In the genomic region with DNA sequence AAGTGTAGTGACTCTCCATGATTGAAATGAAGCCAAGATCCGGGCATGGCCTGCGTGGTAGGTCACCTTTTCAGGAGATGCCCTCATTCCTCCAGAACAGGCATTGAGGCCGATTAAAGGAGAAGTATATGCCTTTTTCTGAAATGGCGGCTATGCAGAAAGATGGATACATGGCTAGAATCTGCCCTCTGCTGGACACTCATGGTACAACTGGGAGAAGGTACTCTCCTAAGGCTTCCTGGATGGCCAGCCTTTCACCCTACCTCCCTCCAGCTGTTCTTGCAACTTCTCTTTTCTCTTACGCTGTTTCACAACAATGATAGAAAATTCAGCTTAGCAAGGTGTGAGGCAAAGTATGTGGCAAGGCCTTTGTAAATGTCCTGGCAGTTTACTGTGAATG, we compare ENCODE assay signal across 9 mouse cellular contexts. TPM values are rescaled to one million over a fixed set of nuclear protein-coding genes. Genes with fewer than 3 reads are reported as not detected.
A peak's percentile ranks its signal among the peaks of the same experiment; 100 is the strongest.
DNase-seq lines count a peak whose midpoint lies in the region; ATAC-seq and TF ChIP-seq lines count a peak whose summit lies in the region.
"Had no signal": no experiment of that assay in that cellular context is flagged by ENCODE, and none has a peak within 500 bp of the region (broad histone marks: within the 10 kb centered on the region; RNA-seq: fewer than 3 reads in every experiment).

No protein-coding gene starts in this region.

- no peaks in the 10 kb centered on the region for H3K27me3 ChIP-seq in liver, embryonic 14.5 days (ENCODE audit: control insufficient read depth, insufficient read depth, low read length)
- H3K27me3 ChIP-seq: lung, embryonic 15.5 days had no signal

- TF ChIP-seq EP300 in liver, embryonic 14.5 days (IDR thresholded peaks at IDR 0.05; ENCODE audit: low read depth), result no peak

- H3K9ac ChIP-seq in liver, embryonic 14.5 days (replicated peaks), result no peak overlapping the region
- H3K9ac ChIP-seq: lung, embryonic 15.5 days had no signal

- no peaks in the 10 kb centered on the region for H3K9me3 ChIP-seq in liver, embryonic 14.5 days (ENCODE audit: control insufficient read depth, low read length)
- H3K9me3 ChIP-seq: lung, embryonic 15.5 days had no signal

- H3K4me1 ChIP-seq in liver, embryonic 14.5 days (replicated peaks; ENCODE audit: control insufficient read depth in 2 of 2, insufficient read depth in 2 of 2, low read length in 1 of 2), result no peaks in the 10 kb centered on the region
- H3K4me1 ChIP-seq: lung, embryonic 15.5 days had no signal

- no peak for ATAC-seq in liver, embryonic 14.5 days (ENCODE audit: insufficient read depth)

- WGBS in liver, embryonic 14.5 days (ENCODE audit: insufficient replicate concordance), result 29% methylated on average over 5 of the region's 5 CpGs

- H3K27ac ChIP-seq in liver, embryonic 14.5 days, result no peak overlapping the region
- H3K27ac ChIP-seq: lung, embryonic 15.5 days had no signal

- no peaks in the 10 kb centered on the region for H3K36me3 ChIP-seq in liver, embryonic 14.5 days (replicated peaks; ENCODE audit: control insufficient read depth, insufficient read depth, low read depth)

- H3K4me2 ChIP-seq in liver, embryonic 14.5 days (ENCODE audit: low read depth), result no peak overlapping the region
- H3K4me2 ChIP-seq: lung, embryonic 15.5 days had no signal

- TF ChIP-seq CTCF in liver, embryonic 14.5 days (IDR thresholded peaks at IDR 0.05; ENCODE audit: low read depth), result peak; percentile 83

- no peak overlapping the region for H3K4me3 ChIP-seq in liver, embryonic 14.5 days (ENCODE audit: insufficient read depth in 1 of 2, low read depth in 2 of 2, low read length in 2 of 2)
- H3K4me3 ChIP-seq: lung, embryonic 15.5 days had no signal

- peak; percentile 78 for DNase-seq in CD4-positive helper T cell, adult 2 months (ENCODE audit: low read depth, low spot score)
- peak; percentile 37 for DNase-seq in Muller cell, postnatal 12 days (ENCODE audit: inconsistent ontology term)
- DNase-seq in cerebellum, postnatal 10 days, result peak; percentile 87 to 91
- DNase-seq in frontal cortex, postnatal 36 days (ENCODE audit: low spot score in 2 of 2), result peak; percentile 82 to 92
- peak; percentile 78 for DNase-seq in kidney, postnatal 14 days
- DNase-seq in liver, embryonic 14.5 days (ENCODE audit: low read depth in 3 of 3, low spot score in 3 of 3), result peak; percentile 50 to 58 (median 57)
- peak; percentile 57 for DNase-seq in ovary, postnatal 36 days (ENCODE audit: low spot score)
- DNase-seq in thymus, postnatal 36 days, result peak; percentile 75 to 81

RNA-seq across cellular contexts. Expression of a gene that starts 13.3 kb away (rescaled TPM):
- 0.63 and 0.82 TPM in 2 replicates for polyA plus RNA-seq in liver, embryonic 14.5 days (2012; rRNA removed)
- 0.46 and 0.64 TPM in 2 replicates for polyA plus RNA-seq in liver, embryonic 14.5 days (2014; fragmentation: Nextera tagmentation; extraction: Ambion mirVana)

RNA-seq across cellular contexts. Expression of a gene that starts 47.3 kb away (rescaled TPM):
- 2.4 and 3.9 TPM in 2 replicates for polyA plus RNA-seq in liver, embryonic 14.5 days (2012; rRNA removed)
- polyA plus RNA-seq in liver, embryonic 14.5 days (2014; fragmentation: Nextera tagmentation; extraction: Ambion mirVana), result 4.2 TPM in 2 replicates

RNA-seq across cellular contexts. Expression of a gene that starts 47.4 kb away (rescaled TPM):
- 0.31 and 0.44 TPM in 2 replicates for polyA plus RNA-seq in liver, embryonic 14.5 days (2012; rRNA removed)
- 0.59 and 0.63 TPM in 2 replicates for polyA plus RNA-seq in liver, embryonic 14.5 days (2014; fragmentation: Nextera tagmentation; extraction: Ambion mirVana)

RNA-seq across cellular contexts. Expression of a gene that starts 54.2 kb away (rescaled TPM):
- polyA plus RNA-seq in liver, embryonic 14.5 days (2012; rRNA removed), result 8.4 and 9.7 TPM in 2 replicates
- 7.7 and 7.8 TPM in 2 replicates for polyA plus RNA-seq in liver, embryonic 14.5 days (2014; fragmentation: Nextera tagmentation; extraction: Ambion mirVana)

Comparison
In these comparisons a context has a peak if more than half of its experiments do, and no peak if none do; other contexts are left out.
1. DNase-seq: peak in every context shown above with its lines; median percentile 89 in cerebellum, postnatal 10 days; 87 in frontal cortex, postnatal 36 days; 78 in CD4-positive helper T cell, adult 2 months; 78 in kidney, postnatal 14 days; 78 in thymus, postnatal 36 days; 57 in liver, embryonic 14.5 days; 57 in ovary, postnatal 36 days; 37 in Muller cell, postnatal 12 days.